Mouse (Mus musculus) G1E (cell line): Measurements from ENCODE around the gene Ppm1m. TPM values are rescaled to one million over a fixed set of nuclear protein-coding genes. Genes with fewer than 3 reads are reported as not detected.

Experiments used
- ATAC-seq: 2 replicates; pipeline ENCODE4 v1.8.0; 2016; ENCODE audit warnings: mild to moderate bottlenecking; ENCODE audit not compliant: insufficient number of reproducible peaks, poor library complexity, low FRiP score, severe bottlenecking; ENCODE audit errors: extremely low read depth
- DNase-seq: peaks from one replicate; pipeline ENCODE4 v3.0.0; 2012; ENCODE audit warnings: low spot score
- H3K27me3 ChIP-seq: 2 replicates; pipeline ENCODE4 v1.6.1; 2012; ENCODE audit warnings: mild to moderate bottlenecking, low read length, inconsistent platforms; ENCODE audit not compliant: insufficient read depth
- H3K36me3 ChIP-seq: replicated peaks from 2 replicates; pipeline ENCODE3; 2012; ENCODE audit warnings: mild to moderate bottlenecking, inconsistent platforms
- H3K4me1 ChIP-seq: 2 replicates; pipeline ENCODE4 v1.6.1; 2012; ENCODE audit warnings: low read depth, low read length, inconsistent platforms, mixed read lengths; ENCODE audit not compliant: insufficient read depth
- H3K4me3 ChIP-seq: 2 replicates; pipeline ENCODE4 v1.5.1; 2012; ENCODE audit warnings: low read depth, mild to moderate bottlenecking, inconsistent platforms, low read length, moderate library complexity, mixed read lengths
- H3K9me3 ChIP-seq: replicated peaks from 2 replicates; pipeline ENCODE4 v1.6.1; 2012; ENCODE audit warnings: inconsistent platforms
- CTCF ChIP-seq: IDR thresholded peaks from 2 replicates; pipeline ENCODE4 v1.5.1; 2012; ENCODE audit warnings: low read depth, low read length, inconsistent platforms, mixed read lengths
- GATA1 ChIP-seq: IDR thresholded peaks from 2 replicates; pipeline ENCODE4 v1.6.1; 2012; ENCODE audit warnings: borderline replicate concordance, low read length, inconsistent platforms, mixed read lengths
- GATA2 ChIP-seq: IDR thresholded peaks from 2 replicates; pipeline ENCODE4 v1.6.1; 2012; ENCODE audit warnings: low read depth, low read length, inconsistent platforms, borderline replicate concordance
- POLR2AphosphoS5 ChIP-seq: IDR thresholded peaks from 2 replicates; pipeline ENCODE4 v1.6.1; 2012; ENCODE audit warnings: low read depth, low read length, inconsistent platforms; ENCODE audit not compliant: insufficient replicate concordance
- TAL1 ChIP-seq: conservative IDR thresholded peaks from 2 replicates; pipeline ENCODE4 v1.6.1; 2012; ENCODE audit warnings: low read depth, low read length, inconsistent platforms, mixed read lengths
- polyA plus RNA-seq: library from polyadenylated mRNA; stranded (reverse); fragments of >175 nt; gene quantifications from 2 replicates; pipeline ENCODE4 v1.2.3, GENCODE M21; 2012
- total RNA-seq, 2 experiments: library from RNA; stranded (forward) in 1 of 2; stranded (reverse) in 1 of 2; fragments of 200-1000 nt in 1 of 2; fragments of >200 nt in 1 of 2; fragmentation: Nextera tagmentation in 1 of 2; gene quantifications; 2 replicates each; pipeline ENCODE4 v1.2.3; 2014 to 2017

Gene Ppm1m
- total and polyA plus RNA-seq, 3 experiments = 9.4 to 18.5 (median 14.4) TPM

DNA sequence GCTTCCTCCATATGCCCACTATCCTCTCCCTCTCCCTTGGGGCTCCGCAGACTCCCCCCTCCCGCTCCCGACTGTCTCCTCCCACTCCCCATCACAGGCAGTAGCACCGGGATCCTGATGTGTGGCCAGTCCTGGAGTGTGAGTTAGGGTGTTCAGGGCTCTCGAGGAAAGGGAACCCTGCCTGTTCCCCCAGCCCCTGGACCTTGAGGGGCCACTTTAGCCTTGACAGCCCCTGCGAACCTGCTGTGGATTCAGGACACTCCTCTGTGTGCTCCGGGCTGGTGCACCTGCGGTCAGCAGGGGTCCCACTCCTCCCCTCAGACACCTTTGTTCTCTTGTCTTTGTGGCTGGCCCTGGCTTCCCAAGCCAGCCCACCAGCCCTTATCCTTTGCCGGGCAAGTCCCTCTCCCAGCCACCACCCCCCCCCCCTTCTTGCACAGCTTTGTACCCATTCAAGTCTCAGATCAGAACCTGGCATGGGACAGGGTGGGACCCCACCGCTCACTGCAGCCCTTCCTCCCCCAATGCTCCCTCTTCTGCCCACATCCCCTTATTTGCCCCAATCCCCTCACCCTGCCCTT is 51.6 kb downstream of the Ppm1m start:
- Histone ChIP-seq H3K27me3 (peaks cover 49% of the 10 kb centered on the region), H3K9me3 (no peaks in the 10 kb centered on the region), H3K4me1 (no peaks in the 10 kb centered on the region), H3K36me3 (no peaks in the 10 kb centered on the region), H3K4me3 (no peak overlapping the region)
- TF ChIP-seq CTCF (no peak), GATA1 (no peak), GATA2 (no peak), POLR2AphosphoS5 (no peak), TAL1 (no peak)
- DNase-seq (no peak), ATAC-seq (no peak)

DNA sequence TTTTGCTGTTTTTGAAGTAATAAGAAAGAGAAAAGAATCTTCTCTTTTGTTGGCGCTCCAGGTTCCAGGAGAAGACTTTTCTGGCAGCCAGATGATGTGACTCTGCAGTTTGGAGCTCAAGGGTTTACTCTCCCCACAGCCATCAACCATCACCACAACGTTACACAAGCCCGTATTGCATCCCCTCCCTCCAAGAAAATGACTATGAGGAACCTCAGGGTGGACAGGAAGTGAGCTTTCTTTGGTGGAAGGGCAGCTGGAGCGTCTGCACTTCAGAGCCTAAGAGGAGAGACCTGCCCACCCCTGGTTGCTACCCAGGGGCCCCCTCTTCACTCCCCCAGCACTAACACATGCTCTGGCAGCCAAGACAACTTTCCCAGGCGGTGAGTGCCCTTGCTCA is 52.3 kb downstream of the Ppm1m start:
- Histone ChIP-seq H3K36me3 (no peaks in the 10 kb centered on the region), H3K9me3 (no peaks in the 10 kb centered on the region), H3K27me3 (peaks cover 49% of the 10 kb centered on the region), H3K4me1 (no peaks in the 10 kb centered on the region), H3K4me3 (no peak overlapping the region)
- DNase-seq (no peak), ATAC-seq (no peak)
- no peak for TF ChIP-seq GATA1
- TF ChIP-seq POLR2AphosphoS5 = no peak
- TF ChIP-seq GATA2 = no peak
- TF ChIP-seq TAL1 = no peak
- TF ChIP-seq CTCF = no peak

DNA sequence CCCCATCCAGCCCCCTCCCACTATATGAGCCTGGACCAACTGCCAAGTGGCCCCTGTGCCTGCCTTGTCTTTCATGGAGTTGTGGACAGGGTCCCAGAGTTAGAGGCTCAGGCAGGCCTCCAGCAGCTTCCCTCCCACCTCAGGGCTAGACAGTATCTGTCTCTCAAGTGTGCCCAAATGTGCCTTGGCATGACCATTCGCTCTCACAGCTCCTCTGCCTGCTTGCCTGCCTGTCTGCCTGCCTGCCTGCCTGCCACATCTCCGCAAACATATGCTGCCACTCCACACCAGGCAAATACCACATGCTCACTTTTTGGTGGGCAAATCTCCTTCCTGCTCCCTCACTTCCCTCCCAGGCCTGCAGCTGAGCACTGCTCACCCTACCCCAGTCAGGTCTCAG is 54.0 kb downstream of the Ppm1m start:
- Histone ChIP-seq H3K36me3 (no peaks in the 10 kb centered on the region), H3K9me3 (no peaks in the 10 kb centered on the region), H3K4me3 (no peak overlapping the region), H3K4me1 (no peaks in the 10 kb centered on the region), H3K27me3 (peaks cover 52% of the 10 kb centered on the region)
- DNase-seq = no peak
- no peak for ATAC-seq
- no peak for TF ChIP-seq GATA2
- TF ChIP-seq CTCF = no peak
- no peak for TF ChIP-seq TAL1
- TF ChIP-seq GATA1 = no peak
- TF ChIP-seq POLR2AphosphoS5 = no peak

Other genes with a start within 250 kb of the Ppm1m start
- not detected in 2 replicates for gene Col6a5, start 239.1 kb downstream of the Ppm1m start, total RNA-seq (2014; fragmentation: Nextera tagmentation)
- gene Col6a5, start 239.1 kb downstream of the Ppm1m start, total RNA-seq (2017) = under 0.01 and 0.16 TPM in 2 replicates
- not detected in 2 replicates for gene Col6a5, start 239.1 kb downstream of the Ppm1m start, polyA plus RNA-seq
- gene Col6a4, start 103.0 kb downstream of the Ppm1m start, total RNA-seq (2014; fragmentation: Nextera tagmentation) = not detected in 2 replicates
- 0.38 TPM in 1 of 2 replicates, not detected in the other for gene Col6a4, start 103.0 kb downstream of the Ppm1m start, total RNA-seq (2017)
- not detected in 2 replicates for gene Col6a4, start 103.0 kb downstream of the Ppm1m start, polyA plus RNA-seq
- gene Glyctk, start 41.6 kb downstream of the Ppm1m start, total RNA-seq (2014; fragmentation: Nextera tagmentation) = 0.29 and 3.5 TPM in 2 replicates
- 1.2 TPM in 2 replicates for gene Glyctk, start 41.6 kb downstream of the Ppm1m start, total RNA-seq (2017)
- 1.00 and 1.1 TPM in 2 replicates for gene Glyctk, start 41.6 kb downstream of the Ppm1m start, polyA plus RNA-seq
- 103 and 116 TPM in 2 replicates for gene Wdr82, start 28.8 kb downstream of the Ppm1m start, total RNA-seq (2014; fragmentation: Nextera tagmentation)
- 92.0 and 95.4 TPM in 2 replicates for gene Wdr82, start 28.8 kb downstream of the Ppm1m start, total RNA-seq (2017)
- 15.1 and 20.0 TPM in 2 replicates for gene Wdr82, start 28.8 kb downstream of the Ppm1m start, polyA plus RNA-seq
- 13.7 and 17.5 TPM in 2 replicates for gene Twf2, start 3.4 kb upstream of the Ppm1m start, total RNA-seq (2014; fragmentation: Nextera tagmentation)
- gene Twf2, start 3.4 kb upstream of the Ppm1m start, total RNA-seq (2017) = 35.7 and 51.5 TPM in 2 replicates
- 32.3 and 38.6 TPM in 2 replicates for gene Twf2, start 3.4 kb upstream of the Ppm1m start, polyA plus RNA-seq
- not detected in 2 replicates for gene Tlr9, start 22.9 kb upstream of the Ppm1m start, total RNA-seq (2014; fragmentation: Nextera tagmentation)
- gene Tlr9, start 22.9 kb upstream of the Ppm1m start, total RNA-seq (2017) = 0.06 and 0.27 TPM in 2 replicates
- not detected in 2 replicates for gene Tlr9, start 22.9 kb upstream of the Ppm1m start, polyA plus RNA-seq
- 59.1 and 67.8 TPM in 2 replicates for gene Alas1, start 48.9 kb upstream of the Ppm1m start, total RNA-seq (2014; fragmentation: Nextera tagmentation)
- gene Alas1, start 48.9 kb upstream of the Ppm1m start, total RNA-seq (2017) = 41.7 and 44.2 TPM in 2 replicates
- 8.5 and 10.3 TPM in 2 replicates for gene Alas1, start 48.9 kb upstream of the Ppm1m start, polyA plus RNA-seq
- gene Poc1a, start 81.3 kb upstream of the Ppm1m start, total RNA-seq (2014; fragmentation: Nextera tagmentation) = 20.2 and 31.7 TPM in 2 replicates
- 25.6 and 28.8 TPM in 2 replicates for gene Poc1a, start 81.3 kb upstream of the Ppm1m start, total RNA-seq (2017)
- gene Poc1a, start 81.3 kb upstream of the Ppm1m start, polyA plus RNA-seq = 8.8 and 14.8 TPM in 2 replicates
- 49.3 and 50.4 TPM in 2 replicates for gene Dusp7, start 168.9 kb upstream of the Ppm1m start, total RNA-seq (2014; fragmentation: Nextera tagmentation)
- gene Dusp7, start 168.9 kb upstream of the Ppm1m start, total RNA-seq (2017) = 7.8 and 8.6 TPM in 2 replicates
- 27.3 and 32.5 TPM in 2 replicates for gene Dusp7, start 168.9 kb upstream of the Ppm1m start, polyA plus RNA-seq
- 149 and 190 TPM in 2 replicates for gene Rpl29, start 229.7 kb upstream of the Ppm1m start, total RNA-seq (2014; fragmentation: Nextera tagmentation)
- 81.1 and 107 TPM in 2 replicates for gene Rpl29, start 229.7 kb upstream of the Ppm1m start, total RNA-seq (2017)
- gene Rpl29, start 229.7 kb upstream of the Ppm1m start, polyA plus RNA-seq = 29.5 and 38.8 TPM in 2 replicates
- 6.0 and 11.6 TPM in 2 replicates for gene Acy1, start 238.6 kb upstream of the Ppm1m start, total RNA-seq (2014; fragmentation: Nextera tagmentation)
- 11.0 and 17.1 TPM in 2 replicates for gene Acy1, start 238.6 kb upstream of the Ppm1m start, total RNA-seq (2017)
- gene Acy1, start 238.6 kb upstream of the Ppm1m start, polyA plus RNA-seq = 12.7 and 16.5 TPM in 2 replicates
- 6.9 and 7.7 TPM in 2 replicates for gene Abhd14b, start 247.7 kb upstream of the Ppm1m start, total RNA-seq (2014; fragmentation: Nextera tagmentation)
- gene Abhd14b, start 247.7 kb upstream of the Ppm1m start, total RNA-seq (2017) = 2.6 and 3.1 TPM in 2 replicates
- 2.3 and 3.1 TPM in 2 replicates for gene Abhd14b, start 247.7 kb upstream of the Ppm1m start, polyA plus RNA-seq
- gene Abhd14a, start 247.9 kb upstream of the Ppm1m start, total RNA-seq (2014; fragmentation: Nextera tagmentation) = 4.8 and 5.7 TPM in 2 replicates
- 7.7 and 8.4 TPM in 2 replicates for gene Abhd14a, start 247.9 kb upstream of the Ppm1m start, total RNA-seq (2017)
- 22.4 and 24.0 TPM in 2 replicates for gene Abhd14a, start 247.9 kb upstream of the Ppm1m start, polyA plus RNA-seq